Mouse (Mus musculus) heart, embryonic 12.5 days (tissue): ENCODE data around the gene Hnrnph2. TPM values are rescaled to one million over a fixed set of nuclear protein-coding genes. Genes with fewer than 3 reads are reported as not detected.

Experiments
- ATAC-seq: fragments of 200-750 bp; cut with Nextera tagmentation; 2 replicates; pipeline ENCODE4 v1.8.0; 2017; ENCODE audit warnings: moderate TSS enrichment, moderate library complexity; ENCODE audit not compliant: insufficient number of reproducible peaks, low FRiP score
- H3K27ac ChIP-seq: fragments of 300-500 bp; sonication (generic); 2 replicates; pipeline ENCODE4 v1.5.1; 2016; ENCODE audit warnings: mild to moderate bottlenecking, moderate library complexity; ENCODE audit not compliant: poor library complexity, severe bottlenecking
- H3K27me3 ChIP-seq: fragments of 300-500 bp; sonication (generic); replicated peaks from 2 replicates; pipeline ENCODE4 v1.6.1; 2016; ENCODE audit warnings: mild to moderate bottlenecking, moderate library complexity
- H3K36me3 ChIP-seq: fragments of 300-500 bp; sonication (generic); 2 replicates; pipeline ENCODE4 v1.6.1; 2016; ENCODE audit warnings: mild to moderate bottlenecking, moderate library complexity
- H3K4me1 ChIP-seq: fragments of 300-500 bp; sonication (generic); replicated peaks from 2 replicates; pipeline ENCODE4 v1.6.1; 2016; ENCODE audit warnings: mild to moderate bottlenecking
- H3K4me2 ChIP-seq: fragments of 300-500 bp; sonication (generic); 2 replicates; pipeline ENCODE4 v1.6.1; 2016; ENCODE audit warnings: mild to moderate bottlenecking, moderate library complexity
- H3K4me3 ChIP-seq: fragments of 300-500 bp; sonication (generic); 2 replicates; pipeline ENCODE4 v1.5.1; 2016; ENCODE audit warnings: mild to moderate bottlenecking
- H3K9ac ChIP-seq: fragments of 300-500 bp; sonication (generic); 2 replicates; pipeline ENCODE4 v1.6.1; 2016; ENCODE audit warnings: mild to moderate bottlenecking, moderate library complexity
- H3K9me3 ChIP-seq: fragments of 300-500 bp; sonication (generic); replicated peaks from 2 replicates; pipeline ENCODE4 v1.6.1; 2016; ENCODE audit warnings: mild to moderate bottlenecking, moderate library complexity
- WGBS: fragments of 180-500 bp; shearing (Covaris S2); methylation state at CpG from one replicate; pipeline ENCODE4 v1.1.7; 2016; 5-methylcytosine and 5-hydroxymethylcytosine counted together
- polyA plus RNA-seq: library from polyadenylated mRNA; unstranded; fragments of >200 nt; fragmentation: Nextera tagmentation; extraction: Ambion mirVana; gene quantifications from 2 replicates; pipeline ENCODE4 v1.2.1, GENCODE M21; 2016

Hnrnph2 gene
- polyA plus RNA-seq, 1 experiment from 2014 or later: 128 TPM

GRCm38 (mm10) chrX:134620254-134620865, 19.4 kb downstream of the Hnrnph2 start:
- WGBS: 62% methylated on average over 8 of the region's 8 CpGs
- Histone ChIP-seq H3K4me2 (no peak overlapping the region), H3K9me3 (no peaks in the 10 kb centered on the region), H3K27ac (no peak overlapping the region), H3K27me3 (no peaks in the 10 kb centered on the region), H3K9ac (no peak overlapping the region), H3K4me1 (no peaks in the 10 kb centered on the region), H3K4me3 (no peak overlapping the region), H3K36me3 (no peaks in the 10 kb centered on the region)
- no peak for ATAC-seq

DNA sequence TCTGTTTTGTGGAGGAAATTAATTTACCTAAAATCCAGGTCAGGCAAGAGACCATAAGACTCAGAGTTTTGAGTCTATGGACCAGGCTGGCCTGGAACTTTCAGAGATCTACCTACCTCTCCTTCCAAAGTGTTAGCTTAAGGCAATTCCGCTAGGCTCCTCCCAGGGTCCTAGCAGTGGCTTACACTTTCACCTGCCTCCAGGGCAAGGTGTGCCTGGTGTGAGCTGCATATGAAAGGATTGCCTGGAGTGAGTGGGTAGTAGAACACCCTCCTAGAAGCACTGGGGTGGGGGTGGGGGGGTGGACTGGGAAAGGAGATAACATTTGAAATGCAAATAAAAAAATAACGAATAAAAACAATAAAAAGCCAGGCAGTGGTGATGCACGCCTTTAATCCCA, 20.7 kb downstream of the Hnrnph2 start:
- H3K9me3 ChIP-seq: no peaks in the 10 kb centered on the region
- H3K27ac ChIP-seq: no peak overlapping the region
- H3K4me2 ChIP-seq: no peak overlapping the region
- H3K36me3 ChIP-seq: no peaks in the 10 kb centered on the region
- no peak for ATAC-seq
- no peaks in the 10 kb centered on the region for H3K4me1 ChIP-seq
- WGBS: 64% methylated on average over 3 of the region's 3 CpGs
- no peaks in the 10 kb centered on the region for H3K27me3 ChIP-seq
- no peak overlapping the region for H3K9ac ChIP-seq
- no peak overlapping the region for H3K4me3 ChIP-seq

DNA sequence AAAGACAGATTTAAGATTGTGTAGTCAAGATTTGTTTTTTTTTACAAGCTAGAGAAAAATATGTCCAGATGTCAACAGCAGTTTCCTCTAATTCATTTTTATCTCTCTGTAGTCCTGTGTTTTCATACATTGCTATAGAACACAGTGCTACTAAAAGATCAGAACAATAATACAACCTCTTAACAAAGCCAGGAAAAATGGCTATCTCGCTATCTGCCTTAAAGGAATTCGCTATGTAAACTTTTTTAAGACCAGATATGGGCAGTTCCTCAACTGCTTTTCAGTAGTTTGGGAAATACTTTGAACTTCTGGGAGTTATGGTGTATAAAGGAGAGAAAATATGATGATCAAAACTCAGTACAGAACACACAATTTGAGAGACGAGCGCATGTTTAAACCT, 22.4 kb downstream of the Hnrnph2 start:
- H3K27ac ChIP-seq: no peak overlapping the region
- no peak overlapping the region for H3K4me2 ChIP-seq
- no peaks in the 10 kb centered on the region for H3K9me3 ChIP-seq
- H3K27me3 ChIP-seq: no peaks in the 10 kb centered on the region
- H3K36me3 ChIP-seq: no peaks in the 10 kb centered on the region
- 70% methylated on average over 4 of the region's 4 CpGs for WGBS
- H3K9ac ChIP-seq: no peak overlapping the region
- no peaks in the 10 kb centered on the region for H3K4me1 ChIP-seq
- H3K4me3 ChIP-seq: no peak overlapping the region
- ATAC-seq: no peak

DNA sequence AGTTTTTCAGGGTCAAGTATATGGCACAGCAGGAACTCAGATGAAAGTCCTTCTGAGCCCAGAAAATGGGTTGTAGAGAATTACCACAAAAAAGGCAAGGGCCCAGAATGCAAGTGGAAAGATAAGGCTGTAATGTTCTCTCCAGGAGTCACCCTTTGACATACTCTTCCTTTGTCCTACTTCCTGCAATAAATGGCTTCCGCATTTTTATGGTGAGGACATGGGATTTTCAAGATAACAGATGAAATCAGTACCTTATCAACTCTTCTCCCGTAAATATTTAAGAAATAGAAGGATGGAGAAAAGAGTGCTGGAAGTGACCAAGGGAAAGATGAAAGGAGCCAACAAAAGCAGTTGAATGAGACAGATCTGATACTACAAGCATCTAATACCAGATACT, 27.2 kb downstream of the Hnrnph2 start:
- H3K9me3 ChIP-seq: no peaks in the 10 kb centered on the region
- no peak overlapping the region for H3K4me3 ChIP-seq
- H3K9ac ChIP-seq: no peak overlapping the region
- WGBS: 65% methylated on average over 2 of the region's 2 CpGs
- H3K27ac ChIP-seq: no peak overlapping the region
- no peaks in the 10 kb centered on the region for H3K36me3 ChIP-seq
- H3K4me2 ChIP-seq: no peak overlapping the region
- ATAC-seq: no peak
- H3K27me3 ChIP-seq: no peaks in the 10 kb centered on the region
- no peaks in the 10 kb centered on the region for H3K4me1 ChIP-seq

- Histone ChIP-seq H3K4me1 (no peaks in the 10 kb centered on the region), H3K36me3 (no peaks in the 10 kb centered on the region), H3K9ac (no peak overlapping the region), H3K9me3 (no peaks in the 10 kb centered on the region), H3K4me2 (no peak overlapping the region), H3K27ac (no peak overlapping the region), H3K27me3 (no peaks in the 10 kb centered on the region), H3K4me3 (no peak overlapping the region)
- ATAC-seq: no peak
- WGBS: 78% methylated on average over 5 of the region's 5 CpGs
Measured at GRCm38 (mm10) chrX:134632710-134633109, 31.7 kb downstream of the Hnrnph2 start.

DNA sequence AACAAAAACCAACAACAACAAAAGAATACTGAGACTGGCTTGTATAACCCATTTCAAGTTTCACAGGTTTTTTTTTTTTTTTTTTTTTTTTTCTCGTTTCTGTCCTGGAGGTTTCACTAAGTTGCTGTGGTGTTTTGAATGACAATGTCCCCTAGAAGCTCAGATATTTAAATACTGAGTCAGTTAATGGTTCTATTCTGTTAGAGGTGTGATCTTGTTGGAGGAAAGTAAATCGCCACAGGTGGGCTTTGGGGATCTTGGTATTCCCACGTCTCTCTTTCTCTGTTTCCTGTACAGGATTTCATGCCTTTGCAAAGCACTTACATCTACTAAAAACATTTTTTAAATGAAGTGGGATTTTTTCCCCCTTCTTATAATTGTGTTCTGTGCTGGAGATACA, 34.1 kb downstream of the Hnrnph2 start:
- 46% methylated on average over 3 of the region's 3 CpGs for WGBS
- no peak overlapping the region for H3K9ac ChIP-seq
- no peaks in the 10 kb centered on the region for H3K27me3 ChIP-seq
- no peak overlapping the region for H3K4me2 ChIP-seq
- no peaks in the 10 kb centered on the region for H3K4me1 ChIP-seq
- no peaks in the 10 kb centered on the region for H3K9me3 ChIP-seq
- no peaks in the 10 kb centered on the region for H3K36me3 ChIP-seq
- H3K4me3 ChIP-seq: no peak overlapping the region
- no peak overlapping the region for H3K27ac ChIP-seq
- no peak for ATAC-seq

GRCm38 (mm10) chrX:134635860-134636259, 34.9 kb downstream of the Hnrnph2 start:
- Histone ChIP-seq H3K4me2 (no peak overlapping the region), H3K4me3 (no peak overlapping the region), H3K36me3 (no peaks in the 10 kb centered on the region), H3K27ac (no peak overlapping the region), H3K27me3 (no peaks in the 10 kb centered on the region), H3K9ac (no peak overlapping the region), H3K9me3 (no peaks in the 10 kb centered on the region), H3K4me1 (no peaks in the 10 kb centered on the region)
- WGBS: 57% methylated on average over 3 of the region's 3 CpGs
- no peak for ATAC-seq

DNA sequence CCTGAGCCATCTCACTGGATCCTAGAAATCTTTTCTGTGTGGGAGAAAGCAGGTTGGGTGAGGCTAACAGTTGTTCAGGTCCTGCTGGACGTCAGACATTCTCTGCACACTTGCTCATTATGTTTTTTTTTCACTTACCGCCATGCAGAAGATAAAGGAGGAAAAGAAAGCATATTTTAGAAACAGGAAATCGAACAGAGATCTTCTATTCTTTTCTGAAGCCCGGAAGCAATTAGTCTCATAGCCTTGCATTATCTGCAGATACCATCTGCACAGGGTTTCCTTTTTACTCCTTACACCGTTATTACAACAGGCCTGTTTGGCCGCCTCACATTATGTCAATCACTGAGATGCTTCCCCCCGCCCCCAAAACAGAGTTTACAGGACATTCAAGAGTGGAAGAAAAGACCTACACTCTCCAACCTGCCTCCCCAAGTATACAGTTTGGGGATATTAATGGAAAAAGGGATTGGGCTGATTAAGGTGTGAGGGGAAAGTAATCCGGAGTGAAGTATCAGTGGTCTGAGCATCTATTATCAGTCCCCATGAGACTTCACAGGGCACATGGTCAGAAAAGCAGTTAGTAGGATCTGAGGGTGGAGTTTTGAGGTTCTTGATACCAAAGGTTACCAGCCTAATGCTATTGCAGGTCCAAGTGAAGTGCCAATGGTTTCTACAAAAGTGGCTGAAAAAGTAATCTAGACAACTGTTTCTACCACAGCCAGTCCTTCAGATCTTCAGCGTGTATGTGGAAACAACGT, 40.2 kb downstream of the Hnrnph2 start:
- WGBS: 49% methylated on average over 10 of the region's 10 CpGs
- Histone ChIP-seq H3K4me2 (no peak overlapping the region), H3K4me3 (no peak overlapping the region), H3K9me3 (no peaks in the 10 kb centered on the region), H3K27me3 (no peaks in the 10 kb centered on the region), H3K9ac (no peak overlapping the region), H3K4me1 (no peaks in the 10 kb centered on the region), H3K27ac (no peak overlapping the region), H3K36me3 (no peaks in the 10 kb centered on the region)
- no peak for ATAC-seq

DNA sequence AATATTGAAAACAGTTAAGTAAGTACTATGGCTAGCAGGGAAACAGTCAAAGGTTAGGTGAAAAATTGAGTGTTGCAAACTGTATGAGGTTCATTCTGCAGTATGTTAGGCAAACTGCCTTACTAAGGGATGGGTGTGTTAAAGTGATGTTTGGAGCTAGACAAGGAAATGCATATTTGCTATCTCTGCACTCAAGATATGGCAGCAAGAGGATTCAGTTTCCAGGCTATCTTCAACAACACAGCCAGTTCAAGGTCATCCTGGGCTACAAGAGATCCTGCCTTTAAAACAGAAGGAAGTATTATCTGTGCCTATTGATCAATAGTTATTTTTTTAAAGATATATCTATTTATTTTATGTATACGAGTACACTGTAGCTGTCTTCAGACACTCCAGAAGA, 45.4 kb downstream of the Hnrnph2 start:
- Histone ChIP-seq H3K36me3 (no peaks in the 10 kb centered on the region), H3K27ac (no peak overlapping the region), H3K4me3 (no peak overlapping the region), H3K4me1 (no peaks in the 10 kb centered on the region), H3K27me3 (no peaks in the 10 kb centered on the region), H3K9me3 (no peaks in the 10 kb centered on the region), H3K4me2 (no peak overlapping the region), H3K9ac (no peak overlapping the region)
- WGBS: 73% methylated on average over 1 of the region's 1 CpGs
- no peak for ATAC-seq

DNA sequence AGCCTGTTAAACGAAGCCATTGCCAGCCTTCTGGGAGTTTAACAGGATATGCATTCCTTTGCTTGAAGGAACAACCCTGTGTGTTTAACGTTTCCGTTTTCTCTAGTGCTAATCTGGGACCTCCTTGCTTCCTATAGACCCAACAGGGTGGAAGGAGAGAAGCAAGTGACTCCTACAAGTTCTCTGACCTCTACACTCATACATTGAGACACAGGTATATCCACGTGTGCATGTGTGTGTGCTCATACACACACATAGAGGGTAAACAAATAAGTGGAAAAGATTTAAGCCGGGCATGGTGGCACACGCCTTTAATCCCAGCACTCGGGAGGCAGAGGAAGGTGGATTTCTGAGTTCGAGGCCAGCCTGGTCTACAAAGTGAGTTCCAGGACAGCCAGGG, 46.4 kb downstream of the Hnrnph2 start:
- Histone ChIP-seq H3K4me1 (no peaks in the 10 kb centered on the region), H3K27ac (peak overlapping the region; percentile 21; the same call in 1 of the 2 replicates), H3K4me3 (no peak overlapping the region), H3K9me3 (no peaks in the 10 kb centered on the region), H3K27me3 (no peaks in the 10 kb centered on the region), H3K36me3 (no peaks in the 10 kb centered on the region), H3K9ac (no peak overlapping the region), H3K4me2 (no peak overlapping the region)
- 0 out of 2 replicates have a peak, but pooled peaks have one; percentile 36 for ATAC-seq
- WGBS: 54% methylated on average over 8 of the region's 8 CpGs

DNA sequence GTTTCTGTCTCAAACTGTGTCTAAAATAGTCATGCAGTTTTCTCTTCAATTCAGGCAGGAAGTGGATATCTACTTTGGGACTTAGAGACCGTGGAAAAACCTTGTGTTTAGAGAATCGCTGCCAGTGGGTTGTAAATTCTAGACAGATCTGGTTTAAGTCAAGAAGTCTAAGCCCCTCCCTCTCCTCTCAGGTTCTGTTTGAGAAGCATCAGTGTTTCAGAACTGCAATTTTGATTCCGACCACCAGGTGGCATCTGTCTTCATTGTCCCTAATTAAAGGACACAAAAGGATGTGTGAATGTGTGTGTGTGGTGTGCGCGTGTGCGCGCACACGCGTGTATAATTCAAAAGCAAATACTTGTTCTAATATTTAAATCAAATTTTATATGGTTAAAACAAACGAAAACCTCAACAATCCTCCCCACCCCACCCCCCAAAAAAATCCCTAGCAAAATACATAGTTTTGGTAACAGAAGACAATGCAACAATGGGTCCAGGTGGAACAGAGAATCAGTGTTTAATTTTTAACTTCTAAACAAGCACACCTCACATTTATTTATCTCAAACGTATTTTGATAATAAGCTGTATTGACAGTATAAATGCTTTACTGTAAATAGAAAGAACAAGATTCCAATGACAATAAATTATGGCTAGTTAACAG, 47.2 kb downstream of the Hnrnph2 start:
- no peaks in the 10 kb centered on the region for H3K9me3 ChIP-seq
- no peaks in the 10 kb centered on the region for H3K36me3 ChIP-seq
- no peak overlapping the region for H3K4me2 ChIP-seq
- ATAC-seq: peak; percentile 53; the same call in 1 of the 2 replicates
- no peak overlapping the region for H3K9ac ChIP-seq
- no peak overlapping the region for H3K27ac ChIP-seq
- 23% methylated on average over 11 of the region's 11 CpGs for WGBS
- no peaks in the 10 kb centered on the region for H3K27me3 ChIP-seq
- H3K4me1 ChIP-seq: no peaks in the 10 kb centered on the region
- H3K4me3 ChIP-seq: no peak overlapping the region
